Mouse (Mus musculus): ENCODE measurements around the gene Gsk3a.

Gene Gsk3a

GRCm38 (mm10) chr7:25214172-25214571 lies 23.5 kb downstream of the Gsk3a start:
- Histone ChIP-seq H3K27me3 (ENCODE audit: insufficient read depth, low read length) (no peaks in the 10 kb centered on the region), H3K4me3 (replicated peaks; ENCODE audit: low read length) (no peak overlapping the region), H3K9me3 (ENCODE audit: low read length) (no peaks in the 10 kb centered on the region), H3K36me3 (ENCODE audit: insufficient read depth, low read length) (peaks cover 82% of the 10 kb centered on the region), H3K4me1 (replicated peaks; ENCODE audit: low read depth, low read length) (peaks cover 62% of the 10 kb centered on the region)
- TF ChIP-seq NANOG (IDR thresholded peaks at IDR 0.05; ENCODE audit: borderline replicate concordance, low read length) (no peak), POU5F1 (IDR thresholded peaks at IDR 0.05; ENCODE audit: borderline replicate concordance, low read length) (no peak), CTCF (conservative IDR thresholded peaks at IDR 0.05; ENCODE audit: low read length) (no peak)

GRCm38 (mm10) chr7:25213099-25213498 lies 24.6 kb downstream of the Gsk3a start:
- Histone ChIP-seq H3K36me3 (ENCODE audit: insufficient read depth, low read length) (peaks cover 87% of the 10 kb centered on the region), H3K4me1 (replicated peaks; ENCODE audit: low read depth, low read length) (peaks cover 63% of the 10 kb centered on the region), H3K9me3 (ENCODE audit: low read length) (no peaks in the 10 kb centered on the region), H3K4me3 (replicated peaks; ENCODE audit: low read length) (no peak overlapping the region), H3K27me3 (ENCODE audit: insufficient read depth, low read length) (no peaks in the 10 kb centered on the region)
- TF ChIP-seq NANOG (IDR thresholded peaks at IDR 0.05; ENCODE audit: borderline replicate concordance, low read length) (no peak), CTCF (conservative IDR thresholded peaks at IDR 0.05; ENCODE audit: low read length) (no peak), POU5F1 (IDR thresholded peaks at IDR 0.05; ENCODE audit: borderline replicate concordance, low read length) (no peak)

GRCm38 (mm10) chr7:25210482-25210881 lies 27.2 kb downstream of the Gsk3a start:
- Histone ChIP-seq H3K4me3 (replicated peaks; ENCODE audit: low read length) (no peak overlapping the region), H3K27me3 (ENCODE audit: insufficient read depth, low read length) (no peaks in the 10 kb centered on the region), H3K9me3 (ENCODE audit: low read length) (no peaks in the 10 kb centered on the region), H3K4me1 (replicated peaks; ENCODE audit: low read depth, low read length) (peaks cover 71% of the 10 kb centered on the region), H3K36me3 (ENCODE audit: insufficient read depth, low read length) (peaks cover 90% of the 10 kb centered on the region)
- TF ChIP-seq CTCF (conservative IDR thresholded peaks at IDR 0.05; ENCODE audit: low read length) (no peak), POU5F1 (IDR thresholded peaks at IDR 0.05; ENCODE audit: borderline replicate concordance, low read length) (no peak), NANOG (IDR thresholded peaks at IDR 0.05; ENCODE audit: borderline replicate concordance, low read length) (no peak)

GRCm38 (mm10) chr7:25209161-25209622 lies 28.5 kb downstream of the Gsk3a start:
- no peaks in the 10 kb centered on the region for H3K9me3 ChIP-seq (ENCODE audit: low read length)
- H3K36me3 ChIP-seq (ENCODE audit: insufficient read depth, low read length), result peaks cover 93% of the 10 kb centered on the region
- TF ChIP-seq NANOG (IDR thresholded peaks at IDR 0.05; ENCODE audit: borderline replicate concordance, low read length), result no peak
- no peak for TF ChIP-seq POU5F1 (IDR thresholded peaks at IDR 0.05; ENCODE audit: borderline replicate concordance, low read length)
- no peak for TF ChIP-seq CTCF (conservative IDR thresholded peaks at IDR 0.05; ENCODE audit: low read length)
- no peak overlapping the region for H3K4me3 ChIP-seq (replicated peaks; ENCODE audit: low read length)
- peaks cover 73% of the 10 kb centered on the region for H3K4me1 ChIP-seq (replicated peaks; ENCODE audit: low read depth, low read length)
- H3K27me3 ChIP-seq (ENCODE audit: insufficient read depth, low read length), result no peaks in the 10 kb centered on the region

GRCm38 (mm10) chr7:25206094-25206830 lies 31.4 kb downstream of the Gsk3a start:
- Histone ChIP-seq H3K36me3 (ENCODE audit: insufficient read depth, low read length) (peaks cover 90% of the 10 kb centered on the region), H3K4me1 (replicated peaks; ENCODE audit: low read depth, low read length) (peaks cover 77% of the 10 kb centered on the region), H3K9me3 (ENCODE audit: low read length) (no peaks in the 10 kb centered on the region), H3K4me3 (replicated peaks; ENCODE audit: low read length) (0 out of 2 replicates have a peak overlapping the region, but pooled peaks have one; percentile 32), H3K27me3 (ENCODE audit: insufficient read depth, low read length) (no peaks in the 10 kb centered on the region)
- TF ChIP-seq CTCF (conservative IDR thresholded peaks at IDR 0.05; ENCODE audit: low read length) (no peak), POU5F1 (IDR thresholded peaks at IDR 0.05; ENCODE audit: borderline replicate concordance, low read length) (no peak), NANOG (IDR thresholded peaks at IDR 0.05; ENCODE audit: borderline replicate concordance, low read length) (no peak)

- H3K4me1 ChIP-seq (replicated peaks; ENCODE audit: low read depth, low read length), result peaks cover 84% of the 10 kb centered on the region
- peaks cover 90% of the 10 kb centered on the region for H3K36me3 ChIP-seq (ENCODE audit: insufficient read depth, low read length)
- TF ChIP-seq NANOG (IDR thresholded peaks at IDR 0.05; ENCODE audit: borderline replicate concordance, low read length) (no peak), POU5F1 (IDR thresholded peaks at IDR 0.05; ENCODE audit: borderline replicate concordance, low read length) (no peak), CTCF (conservative IDR thresholded peaks at IDR 0.05; ENCODE audit: low read length) (no peak)
- no peak overlapping the region for H3K4me3 ChIP-seq (replicated peaks; ENCODE audit: low read length)
- H3K9me3 ChIP-seq (ENCODE audit: low read length), result no peaks in the 10 kb centered on the region
- H3K27me3 ChIP-seq (ENCODE audit: insufficient read depth, low read length), result no peaks in the 10 kb centered on the region
Measured at GRCm38 (mm10) chr7:25205355-25206093, 32.1 kb downstream of the Gsk3a start.

GRCm38 (mm10) chr7:25203624-25204023 lies 34.0 kb downstream of the Gsk3a start:
- Histone ChIP-seq H3K36me3 (ENCODE audit: insufficient read depth, low read length) (peaks cover 71% of the 10 kb centered on the region), H3K9me3 (ENCODE audit: low read length) (no peaks in the 10 kb centered on the region), H3K4me1 (replicated peaks; ENCODE audit: low read depth, low read length) (peaks cover 77% of the 10 kb centered on the region), H3K4me3 (replicated peaks; ENCODE audit: low read length) (peak overlapping the region; percentile 60), H3K27me3 (ENCODE audit: insufficient read depth, low read length) (no peaks in the 10 kb centered on the region)
- TF ChIP-seq POU5F1 (IDR thresholded peaks at IDR 0.05; ENCODE audit: borderline replicate concordance, low read length), result no peak
- TF ChIP-seq CTCF (conservative IDR thresholded peaks at IDR 0.05; ENCODE audit: low read length), result no peak
- TF ChIP-seq NANOG (IDR thresholded peaks at IDR 0.05; ENCODE audit: borderline replicate concordance, low read length), result no peak

GRCm38 (mm10) chr7:25197384-25198018 lies 40.1 kb downstream of the Gsk3a start:
- TF ChIP-seq CTCF (conservative IDR thresholded peaks at IDR 0.05; ENCODE audit: low read length) (no peak), POU5F1 (IDR thresholded peaks at IDR 0.05; ENCODE audit: borderline replicate concordance, low read length) (no peak), NANOG (IDR thresholded peaks at IDR 0.05; ENCODE audit: borderline replicate concordance, low read length) (no peak)
- no peak overlapping the region for H3K4me3 ChIP-seq (replicated peaks; ENCODE audit: low read length)
- H3K27me3 ChIP-seq (ENCODE audit: insufficient read depth, low read length), result no peaks in the 10 kb centered on the region
- H3K36me3 ChIP-seq (ENCODE audit: insufficient read depth, low read length), result peaks cover 14% of the 10 kb centered on the region
- H3K9me3 ChIP-seq (ENCODE audit: low read length), result no peaks in the 10 kb centered on the region
- peaks cover 48% of the 10 kb centered on the region for H3K4me1 ChIP-seq (replicated peaks; ENCODE audit: low read depth, low read length)

Data from E14TG2a.4 (cell line).